Mouse (Mus musculus) gastrocnemius, adult 2 months (tissue): Measurements from ENCODE around the gene Gm13304. TPM values are rescaled to one million over a fixed set of nuclear protein-coding genes. Genes with fewer than 3 reads are reported as not detected.
"Not testable (repeated sequence)": the region's sequence is repeated elsewhere in the genome, so short reads cannot be mapped to it uniquely, and the experiment has no call there.

Source experiments
- DNase-seq: peaks from one replicate; pipeline ENCODE4 v3.0.0; 2022
- H3K27ac ChIP-seq: fragments of 200-600 bp; 2 replicates; pipeline ENCODE4 v1.8.1; 2022; ENCODE audit warnings: mild to moderate bottlenecking
- H3K4me3 ChIP-seq: fragments of 200-600 bp; 2 replicates; pipeline ENCODE4 v1.8.1; 2022; ENCODE audit warnings: mild to moderate bottlenecking, moderate library complexity
- intact Hi-C: fragments of 180-260 bp; cut with DNase I; formaldehyde crosslinking; loops from one replicate; pipeline ENCODE4 v1.15.1; 2025
- long read RNA-seq, 2 experiments: library from polyadenylated mRNA; stranded (forward); transcript quantifications; one replicate each; pipeline ENCODE4 v2.0.0; 2021
- total RNA-seq, 2 experiments: library from RNA; stranded (reverse); gene quantifications; 2 replicates each; pipeline ENCODE4 v1.2.3; 2021

Gm13304 gene
- 10 to 100 TPM; 10.7 to 11.2 TPM for total RNA-seq
- long read RNA-seq, experiment 1, partial matches to known transcripts: 0 of 1 reads
- long read RNA-seq, experiment 1, other reads (novel, unspliced or antisense): 0 of 1 reads
- long read RNA-seq, experiment 2: 0 reads

DNA sequence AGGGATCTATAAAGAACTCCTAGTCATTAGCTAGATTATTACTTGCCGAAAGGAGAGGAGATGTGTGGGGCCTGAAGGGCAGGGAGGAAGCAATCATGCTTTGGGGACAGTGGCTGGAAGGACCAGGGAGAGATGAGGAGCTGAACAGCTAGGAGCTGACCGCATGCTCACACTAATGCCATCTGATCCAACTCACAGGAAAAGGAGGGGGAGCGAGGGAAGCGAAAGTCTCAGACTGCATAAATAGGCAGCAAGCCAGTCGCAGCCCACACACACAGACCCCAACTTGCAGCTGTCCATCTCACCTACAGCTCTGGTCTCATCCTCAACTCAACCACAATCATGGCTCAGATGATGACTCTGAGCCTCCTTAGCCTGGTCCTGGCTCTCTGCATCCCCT is at the start of gene Gm13304:
Gene Gm13304, plus strand, starts transcription at position 301 of the 400 bp plus-strand sequence.
- H3K4me3 ChIP-seq, H3K27ac ChIP-seq, intact Hi-C loops, DNase-seq: not testable (repeated sequence)

DNA sequence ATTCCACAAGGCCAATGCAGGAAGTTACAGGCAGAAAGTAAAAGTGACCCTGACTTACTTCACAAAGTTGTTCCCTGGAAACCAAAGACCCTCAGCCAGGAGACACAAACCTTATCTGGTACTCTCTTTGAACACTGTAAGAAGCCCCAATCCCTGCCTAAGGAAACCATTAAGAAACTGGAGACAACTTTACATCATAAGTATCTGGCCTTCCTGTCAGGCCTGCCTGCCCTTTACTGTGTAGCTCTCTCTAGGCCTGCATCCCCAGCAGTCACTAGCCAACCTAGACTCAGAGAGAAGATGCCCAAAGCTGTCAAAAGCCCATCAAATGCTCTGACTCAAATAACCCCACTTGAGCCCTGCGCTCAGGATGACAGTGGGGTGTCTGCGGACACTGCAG is 23.7 kb upstream of the Gm13304 start, which contains the start of gene Gm3893:
Gene Gm3893, plus strand, starts transcription at position 301 of the 400 bp plus-strand sequence.
- intact Hi-C loops, H3K27ac ChIP-seq, DNase-seq, H3K4me3 ChIP-seq: not testable (repeated sequence)

GRCm38 (mm10) chr4:42153136-42153535 is 38.5 kb downstream of the Gm13304 start, which contains the start of gene Gm13306:
Gene Gm13306, plus strand, starts transcription at chr4:42153436.
- H3K27ac ChIP-seq, intact Hi-C loops, DNase-seq, H3K4me3 ChIP-seq: not testable (repeated sequence)

Other genes starting within 250 kb of the Gm13304 start
- gene Gm21541, start 211.2 kb upstream of the Gm13304 start, total RNA-seq: not detected
- 1 to 10 TPM in 1 of 2 experiments, not detected in 1; 1.4 TPM for gene Gm20878, start 173.2 kb upstream of the Gm13304 start, total RNA-seq
- under 1 TPM in 1 of 2 experiments, not detected in 1; 0.08 TPM for gene Fam205a4, start 148.8 kb upstream of the Gm13304 start, total RNA-seq
- gene Gm21093, start 80.1 kb upstream of the Gm13304 start, total RNA-seq: not detected
- gene Gm3893, start 23.6 kb upstream of the Gm13304 start, total RNA-seq: not detected
- gene Gm13306, start 38.6 kb downstream of the Gm13304 start, total RNA-seq: not detected
- 1 to 10 TPM in 1 of 2 experiments, not detected in 1; 2.6 TPM for gene Gm13305, start 53.8 kb downstream of the Gm13304 start, total RNA-seq
- 1 to 10 TPM in 1 of 2 experiments, under 1 TPM in 1; 0.89 to 2.3 TPM for gene Gm10600, start 125.8 kb downstream of the Gm13304 start, total RNA-seq
- not detected for gene Ccl21b, start 140.9 kb downstream of the Gm13304 start, total RNA-seq
- not detected for gene Gm21953, start 179.4 kb downstream of the Gm13304 start, total RNA-seq
- not detected for gene Fam205a3, start 203.5 kb downstream of the Gm13304 start, total RNA-seq